Comparison of ENCODE assay signal across 25 mouse cellular contexts in genomic region chr4:131803846-131804245, GRCm38 (mm10). TPM values are rescaled to one million over a fixed set of nuclear protein-coding genes. Genes with fewer than 3 reads are reported as not detected.
"Had no signal": no experiment of that assay in that cellular context is flagged by ENCODE, and none has a peak within 500 bp of the region (broad histone marks: within the 10 kb centered on the region; RNA-seq: fewer than 3 reads in every experiment).

No protein-coding gene starts in this region.

- ATAC-seq: hindbrain, embryonic 16.5 days; liver, postnatal 0 days; midbrain, embryonic 16.5 days had no signal

- H3K9me3 ChIP-seq: limb, embryonic 12.5 days; limb, embryonic 15.5 days; megakaryocyte, embryonic 14.5 days; midbrain, embryonic 10.5 days; midbrain, embryonic 13.5 days; neural tube, embryonic 13.5 days had no signal

- H3K27me3 ChIP-seq: limb, embryonic 12.5 days; limb, embryonic 15.5 days; midbrain, embryonic 13.5 days; neural tube, embryonic 13.5 days had no signal

- H3K4me1 ChIP-seq: megakaryocyte, embryonic 14.5 days; midbrain, embryonic 13.5 days; neural tube, embryonic 13.5 days had no signal

- DNase-seq: layer of hippocampus, adult 9-11 months; liver, postnatal 0 days; lung, embryonic 14.5 days; lung, postnatal 10 days; lung, postnatal 36 days; retina, postnatal 1 day; right cerebral cortex, postnatal 25 days; thymus, adult 2 months; thymus, postnatal 14 days; thymus, postnatal 4 days had no signal

- H3K36me3 ChIP-seq: limb, embryonic 15.5 days; midbrain, embryonic 13.5 days; neural tube, embryonic 13.5 days had no signal

- H3K4me3 ChIP-seq: layer of hippocampus, adult 2 months; limb, embryonic 12.5 days; limb, embryonic 15.5 days; megakaryocyte, embryonic 14.5 days; midbrain, embryonic 10.5 days; midbrain, embryonic 13.5 days; myocyte; neural tube, embryonic 13.5 days had no signal

- H3K9ac ChIP-seq: limb, embryonic 12.5 days; limb, embryonic 15.5 days; liver, embryonic 14.5 days; liver, postnatal 0 days; lung, embryonic 14.5 days; midbrain, embryonic 13.5 days; neural tube, embryonic 13.5 days had no signal

- H3K4me2 ChIP-seq: limb, embryonic 12.5 days; limb, embryonic 15.5 days; liver, embryonic 11.5 days; lung, embryonic 14.5 days; midbrain, embryonic 13.5 days; neural tube, embryonic 13.5 days had no signal

- H3K27ac ChIP-seq: layer of hippocampus, adult 2 months; limb, embryonic 15.5 days; liver, embryonic 14.5 days; midbrain, embryonic 13.5 days; neural tube, embryonic 13.5 days; stomach, postnatal 0 days had no signal

RNA-seq across cellular contexts. Expression of gene Ptpru, which starts 34.2 kb away (rescaled TPM):
- total RNA-seq: monocyte, adult 5-6 weeks; neutrophil, adult 5-6 weeks had no signal
